Mouse (Mus musculus) G1E (cell line): Measurements from ENCODE around the gene Gaa.

ENCODE experiments used
- CTCF ChIP-seq: IDR thresholded peaks from 2 replicates; pipeline ENCODE4 v1.5.1; 2012; ENCODE audit warnings: low read depth, low read length, inconsistent platforms, mixed read lengths
- GATA1 ChIP-seq: IDR thresholded peaks from 2 replicates; pipeline ENCODE4 v1.6.1; 2012; ENCODE audit warnings: borderline replicate concordance, low read length, inconsistent platforms, mixed read lengths
- TAL1 ChIP-seq: conservative IDR thresholded peaks from 2 replicates; pipeline ENCODE4 v1.6.1; 2012; ENCODE audit warnings: low read depth, low read length, inconsistent platforms, mixed read lengths

DNA sequence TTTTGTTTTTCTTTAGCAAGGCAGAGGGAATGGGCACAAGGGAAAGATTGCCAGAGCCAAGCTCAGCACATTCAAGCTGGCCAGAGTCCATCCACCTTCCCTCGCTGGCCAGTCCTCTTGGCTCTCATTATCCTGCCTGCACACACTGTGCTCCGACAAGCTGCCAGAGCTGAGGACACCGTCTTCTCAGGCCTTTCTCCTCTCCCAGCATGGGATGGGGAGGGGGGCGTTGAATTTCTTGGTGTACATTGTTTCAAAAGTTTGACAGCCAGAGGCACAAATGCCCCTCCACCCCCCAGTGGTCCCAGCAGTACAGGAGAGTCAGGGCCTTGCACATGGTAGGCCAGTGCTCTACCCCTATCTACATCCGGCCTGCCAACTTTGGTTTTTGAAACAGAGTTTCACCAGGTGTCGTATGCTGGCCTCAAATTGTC, 429 bp upstream of the Gaa start:
- TF ChIP-seq CTCF (no peak), GATA1 (no peak), TAL1 (no peak)
